Mouse (Mus musculus): ENCODE measurements around the gene Ylpm1. TPM values are rescaled to one million over a fixed set of nuclear protein-coding genes. Genes with fewer than 3 reads are reported as not detected.

Gene Ylpm1
- total RNA-seq, 2 experiments from 2014 or later: 38.7 to 46.6 TPM

DNA sequence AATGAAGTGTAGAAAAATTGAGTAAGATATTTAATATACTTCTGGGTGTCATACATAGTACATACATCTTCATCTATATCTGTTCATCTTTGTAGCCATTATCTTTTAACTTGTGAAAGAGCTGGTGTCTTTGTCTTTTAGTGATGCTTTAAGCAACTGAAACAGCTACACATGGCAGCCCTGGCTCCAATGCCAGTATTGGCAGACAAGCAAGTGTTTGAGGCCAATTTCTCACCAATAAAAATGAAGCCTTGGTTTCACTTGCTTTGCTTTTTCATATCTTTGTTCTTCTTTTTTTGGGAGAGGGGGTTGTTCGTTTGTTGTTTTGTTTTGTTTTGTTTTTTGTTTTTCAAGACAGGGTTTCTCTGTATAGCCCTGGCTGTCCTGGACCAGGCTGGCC is 10.1 kb downstream of the Ylpm1 start:
- no peak for DNase-seq (ENCODE audit: low spot score in 2 of 2)

DNA sequence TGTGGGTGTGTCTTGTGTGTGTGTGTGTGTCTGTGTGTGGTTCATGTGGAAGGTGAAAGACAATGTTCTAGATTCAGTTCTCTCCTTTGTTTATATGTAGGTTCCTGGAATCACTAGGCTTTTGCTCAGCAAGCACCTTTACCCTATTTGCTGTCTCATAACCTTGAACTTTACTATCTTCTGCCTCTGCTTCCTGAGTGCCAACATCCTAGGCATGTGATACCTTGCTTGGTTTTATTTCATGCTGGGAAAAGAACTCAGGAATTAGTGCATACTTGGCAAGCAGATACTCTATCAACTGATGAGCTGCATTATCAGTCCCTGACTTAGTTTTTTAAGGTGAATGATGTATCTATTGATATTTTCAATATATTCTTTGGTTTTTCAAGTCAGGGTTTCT is 10.9 kb downstream of the Ylpm1 start:
- no peak for DNase-seq (ENCODE audit: low spot score in 2 of 2)

DNA sequence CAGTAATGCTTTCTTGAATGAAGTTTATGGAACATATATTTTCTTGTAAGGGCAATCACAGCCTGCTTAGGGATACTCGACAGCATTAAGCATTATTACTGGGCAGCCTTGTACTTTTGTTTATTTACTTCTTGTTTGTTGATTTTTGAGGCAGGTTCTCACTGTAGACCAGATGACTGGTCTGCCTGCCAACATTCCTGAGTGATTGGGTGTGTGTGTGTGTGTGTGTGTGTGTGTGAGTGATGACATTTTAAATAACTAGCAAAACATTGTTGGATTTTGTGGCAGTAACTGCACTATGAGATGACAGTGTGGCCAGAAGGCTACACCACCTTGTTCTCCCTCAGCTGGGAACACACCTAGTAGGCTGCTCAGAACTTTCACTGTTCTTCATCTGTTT is 13.7 kb downstream of the Ylpm1 start:
- DNase-seq (ENCODE audit: low spot score in 2 of 2): no peak

DNA sequence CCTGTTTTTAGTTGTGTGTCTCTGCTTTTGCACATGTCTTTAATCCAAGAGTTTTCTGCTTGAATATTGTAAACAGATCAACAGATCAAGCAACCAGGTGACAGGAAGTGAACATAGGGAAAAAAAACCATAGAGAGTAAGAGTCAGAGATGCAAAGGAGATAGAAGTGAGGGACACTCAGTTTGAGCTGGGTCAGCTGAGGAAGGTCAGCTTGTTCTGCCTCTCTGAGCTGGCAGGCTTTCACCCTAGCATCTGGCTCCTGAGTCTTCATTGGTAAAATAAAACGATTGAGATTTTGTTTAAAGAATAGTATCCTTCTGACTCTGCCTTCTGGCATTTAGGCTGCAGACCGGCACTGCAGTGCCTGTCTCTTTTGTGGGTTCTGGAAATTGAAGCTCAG is 14.4 kb downstream of the Ylpm1 start:
- DNase-seq (ENCODE audit: low spot score in 2 of 2): no peak

- DNase-seq (ENCODE audit: low spot score in 2 of 2): no peak
Observed at GRCm38 (mm10) chr12:85012185-85012584, 16.1 kb downstream of the Ylpm1 start.

- DNase-seq (ENCODE audit: low spot score in 2 of 2): no peak
Observed at GRCm38 (mm10) chr12:85022071-85022470, 25.9 kb downstream of the Ylpm1 start.

DNA sequence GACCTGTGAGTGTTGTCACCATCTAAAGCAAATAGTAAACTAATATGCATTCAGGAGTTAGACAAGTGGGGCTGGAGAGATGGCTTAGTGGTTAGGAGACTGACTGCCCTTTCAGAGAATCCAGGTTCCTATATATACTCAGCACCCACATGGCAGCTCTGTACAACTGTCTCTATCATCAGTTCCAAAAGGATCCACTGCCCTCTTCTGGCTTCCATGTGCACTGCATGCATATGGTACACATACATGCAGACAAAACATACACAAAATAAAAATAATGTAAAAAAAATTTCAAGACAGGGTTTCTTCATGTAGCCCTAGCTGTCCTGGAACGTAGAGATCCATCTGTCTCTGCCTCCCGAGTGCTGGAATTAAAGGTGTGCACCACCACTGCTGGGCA is 36.6 kb downstream of the Ylpm1 start:
- no peak for DNase-seq (ENCODE audit: low spot score in 2 of 2)

GRCm38 (mm10) chr12:85051218-85051617 is 55.1 kb downstream of the Ylpm1 start:
- DNase-seq (ENCODE audit: low spot score in 2 of 2): no peak

- DNase-seq (ENCODE audit: low spot score in 2 of 2): no peak
Observed at GRCm38 (mm10) chr12:85071043-85071442, 74.9 kb downstream of the Ylpm1 start.

GRCm38 (mm10) chr12:85077100-85077499 is 81.0 kb downstream of the Ylpm1 start:
- DNase-seq (ENCODE audit: low spot score in 2 of 2): no peak

DNA sequence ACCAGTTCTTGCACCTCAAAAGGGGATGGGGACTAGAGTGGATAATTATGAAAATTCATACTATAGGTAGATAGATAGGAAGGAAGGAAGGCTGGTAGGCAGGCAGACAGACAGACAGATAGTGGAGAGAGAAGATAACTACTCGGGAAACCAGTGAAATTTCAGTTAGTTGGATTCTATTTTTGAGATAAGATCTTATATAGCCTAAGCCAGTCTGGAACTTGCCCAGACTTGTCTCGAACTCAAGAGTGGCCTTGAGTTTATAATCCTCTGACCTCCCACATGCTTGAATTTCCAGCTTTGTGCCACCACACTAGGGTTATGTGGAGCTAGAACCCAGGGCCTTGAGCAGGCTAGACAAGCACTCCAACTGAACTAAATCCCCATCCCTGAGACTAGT is 88.1 kb downstream of the Ylpm1 start:
- no peak for DNase-seq (ENCODE audit: low spot score in 2 of 2)

- DNase-seq (ENCODE audit: low spot score in 2 of 2): no peak
Observed at GRCm38 (mm10) chr12:85084941-85085340, 88.8 kb downstream of the Ylpm1 start.

- DNase-seq (ENCODE audit: low spot score in 2 of 2): no peak
Observed at GRCm38 (mm10) chr12:85087845-85088244, 91.7 kb downstream of the Ylpm1 start.

- DNase-seq (ENCODE audit: low spot score in 2 of 2): no peak
Observed at GRCm38 (mm10) chr12:85091190-85091589, 95.1 kb downstream of the Ylpm1 start.

DNA sequence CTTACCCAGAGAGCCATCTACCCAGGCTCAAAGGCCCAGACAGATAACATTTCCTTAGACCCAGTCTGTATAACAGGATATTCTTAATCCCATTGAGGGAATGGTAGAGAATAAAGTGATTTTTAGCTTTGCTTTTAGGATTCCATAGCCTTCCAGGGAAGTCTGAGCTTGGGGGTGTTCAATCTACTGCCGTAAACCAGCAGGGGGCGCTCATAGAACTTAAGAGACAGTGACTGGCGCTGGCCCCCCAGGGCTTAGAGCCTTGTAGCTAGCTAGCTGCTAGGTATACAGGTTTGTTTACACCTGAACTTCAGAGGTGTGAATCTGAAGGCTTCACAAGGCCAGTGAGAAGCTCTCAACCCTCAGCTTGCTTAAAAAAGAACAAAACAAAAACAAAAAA is 96.1 kb downstream of the Ylpm1 start:
- peak; percentile 54 to 72 for DNase-seq (ENCODE audit: low spot score in 2 of 2)

DNA sequence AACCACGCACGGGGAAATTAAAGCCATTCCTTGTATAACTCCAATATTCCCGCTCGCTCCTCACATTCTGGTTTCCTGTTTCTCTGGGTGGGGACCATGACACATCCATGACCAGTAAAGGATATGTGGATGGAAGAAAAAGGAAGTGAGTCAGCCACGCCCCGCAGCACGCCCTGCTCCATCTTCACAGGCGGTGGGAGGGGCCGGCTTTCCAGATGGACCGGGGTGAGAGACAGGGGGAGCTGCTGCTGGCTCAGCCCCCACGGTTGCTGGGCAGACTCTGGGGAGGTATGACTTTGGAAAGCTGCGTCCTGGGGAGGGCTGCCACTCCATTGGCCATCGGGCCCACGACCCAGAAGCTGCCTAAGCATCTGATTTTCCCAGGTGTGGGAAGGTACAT is 97.9 kb downstream of the Ylpm1 start:
- peak; percentile 40 to 65 for DNase-seq (ENCODE audit: low spot score in 2 of 2)

- peak; percentile 40 to 73 for DNase-seq (ENCODE audit: low spot score in 2 of 2)
Observed at GRCm38 (mm10) chr12:85094706-85095105, 98.6 kb downstream of the Ylpm1 start.

DNA sequence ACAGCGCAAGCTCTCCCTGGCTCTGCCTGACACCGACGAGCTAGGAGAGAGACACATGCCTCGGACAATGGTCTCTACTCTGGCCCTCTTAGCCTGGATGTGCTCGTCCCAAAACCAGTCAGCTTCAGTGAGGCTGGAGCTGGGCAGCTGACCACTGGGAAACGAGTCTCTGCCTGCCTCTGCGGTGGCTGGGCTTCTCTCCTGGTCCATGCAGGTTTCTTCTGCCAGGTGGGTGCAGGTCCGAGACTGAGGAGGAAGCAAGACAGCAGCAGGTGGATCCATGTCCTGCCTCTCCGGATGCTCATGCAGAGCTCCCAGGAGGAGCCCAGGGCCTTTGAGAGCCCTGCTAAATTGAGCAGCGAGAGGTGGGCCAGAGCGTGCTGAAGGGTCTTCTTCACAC is 99.0 kb downstream of the Ylpm1 start:
- no peak for DNase-seq (ENCODE audit: low spot score in 2 of 2)

DNA sequence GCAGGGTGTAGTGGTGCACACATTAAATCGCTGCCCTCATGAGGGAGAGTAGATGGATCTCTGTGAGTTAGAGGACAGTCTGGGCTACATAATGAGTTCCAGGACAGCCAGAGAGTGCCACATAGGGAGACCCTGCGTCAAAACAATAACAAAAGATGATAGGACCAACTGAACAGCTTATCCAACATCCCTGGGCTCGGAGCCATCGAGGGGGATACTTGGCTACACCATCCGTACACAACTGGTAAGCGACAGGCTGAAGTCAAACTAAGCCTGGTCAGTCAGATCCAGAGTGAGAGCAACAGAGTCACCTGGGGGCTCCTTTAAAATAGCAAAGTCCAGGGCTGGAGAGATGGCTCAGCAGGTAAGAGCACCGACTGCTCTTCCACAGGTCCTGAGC is 99.7 kb downstream of the Ylpm1 start:
- no peak for DNase-seq (ENCODE audit: low spot score in 2 of 2)

- no peak for DNase-seq (ENCODE audit: low spot score in 2 of 2)
Observed at GRCm38 (mm10) chr12:85101001-85101400, 104.9 kb downstream of the Ylpm1 start.

DNA sequence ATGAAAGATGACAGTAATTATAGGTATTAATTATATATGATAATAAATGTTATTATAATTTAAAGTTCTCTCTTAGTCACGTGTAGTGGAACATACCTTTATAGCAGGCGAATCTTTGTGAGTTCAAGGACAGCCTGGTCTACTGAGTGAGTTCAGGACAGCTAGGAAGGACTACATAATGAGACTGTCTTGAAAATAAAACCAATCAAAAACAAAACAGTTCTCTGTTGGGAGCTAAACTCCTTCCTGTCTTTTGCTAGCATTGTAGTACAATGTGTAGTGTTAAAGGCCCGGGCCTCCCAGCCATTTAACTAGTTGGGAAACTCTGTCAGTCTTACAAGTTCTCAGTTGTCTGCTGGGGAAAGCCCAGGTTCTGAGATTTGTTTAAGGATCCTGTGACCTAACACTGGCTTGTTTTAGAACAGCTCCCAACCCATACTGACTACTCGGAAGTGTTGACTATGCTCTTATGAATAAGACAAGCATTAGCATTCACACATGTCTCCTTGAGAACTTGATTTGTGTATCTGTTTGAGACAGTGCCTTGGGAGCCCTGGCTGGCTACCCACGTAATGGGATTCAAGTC is 105.5 kb downstream of the Ylpm1 start:
- DNase-seq (ENCODE audit: low spot score in 2 of 2): no peak

GRCm38 (mm10) chr12:85103096-85103495 is 107.0 kb downstream of the Ylpm1 start:
- DNase-seq (ENCODE audit: low spot score in 2 of 2): no peak

DNA sequence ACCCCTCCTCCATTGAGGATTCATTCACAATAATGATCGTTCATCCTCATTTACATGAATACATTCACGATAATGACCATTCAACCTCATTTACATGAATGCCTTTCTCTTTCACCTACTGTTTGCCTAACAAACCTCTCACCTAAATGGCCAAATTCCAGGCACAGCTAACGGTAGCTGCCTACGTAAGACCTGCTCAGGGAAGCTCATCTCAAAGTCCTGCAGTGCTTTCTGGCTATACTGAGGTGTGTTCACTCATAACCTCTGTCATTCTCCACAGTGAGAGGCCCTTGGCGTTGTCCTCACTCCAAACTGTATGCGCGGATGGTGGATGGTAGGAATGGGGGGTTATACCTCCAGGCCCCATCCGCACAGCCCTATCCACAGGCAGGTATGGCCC is 108.7 kb downstream of the Ylpm1 start:
- no peak for DNase-seq (ENCODE audit: low spot score in 2 of 2)

DNA sequence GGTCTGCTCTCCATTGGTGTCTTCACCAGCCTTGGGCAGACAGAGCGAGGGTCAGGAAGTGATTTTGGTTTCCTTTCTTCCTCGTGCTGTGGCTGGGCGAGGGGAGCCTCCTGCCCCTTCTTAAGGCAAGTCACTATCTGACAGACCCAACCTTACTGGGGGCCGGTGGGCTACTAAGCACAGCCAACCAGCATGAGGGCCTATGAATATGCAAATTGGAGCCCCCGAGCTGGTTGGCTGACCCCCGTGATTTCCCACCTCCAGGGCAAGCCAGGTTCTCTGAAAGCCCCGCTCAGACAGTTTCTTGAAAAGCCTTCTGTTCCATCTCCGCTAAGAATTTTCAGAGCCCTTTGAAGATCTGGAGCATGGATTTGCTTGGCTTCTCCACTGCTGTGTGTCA is 110.2 kb downstream of the Ylpm1 start:
- no peak for DNase-seq (ENCODE audit: low spot score in 2 of 2)

Data from gastrocnemius, postnatal 4 days (tissue).